Mouse (Mus musculus) midbrain, embryonic 11.5 days (tissue): ENCODE measurements around the gene Pex14. TPM values are rescaled to one million over a fixed set of nuclear protein-coding genes. Genes with fewer than 3 reads are reported as not detected.

Experiments used
- ATAC-seq: fragments of 200-750 bp; cut with Nextera tagmentation; 2 replicates; pipeline ENCODE4 v1.8.0; 2017; ENCODE audit warnings: moderate TSS enrichment, moderate library complexity; ENCODE audit not compliant: low FRiP score
- DNase-seq: peaks from one replicate; pipeline ENCODE4 v3.0.0; 2015; ENCODE audit warnings: low spot score; ENCODE audit errors: missing footprints
- H3K27ac ChIP-seq: fragments of 300-500 bp; sonication (generic); 2 replicates; pipeline ENCODE4 v1.5.1; 2014; ENCODE audit warnings: low read depth, low read length
- H3K27me3 ChIP-seq: fragments of 300-500 bp; sonication (generic); 2 replicates; pipeline ENCODE4 v1.6.1; 2014; ENCODE audit warnings: mild to moderate bottlenecking, low read length, moderate library complexity, mixed read lengths; ENCODE audit not compliant: control insufficient read depth, insufficient read depth
- H3K36me3 ChIP-seq: fragments of 300-500 bp; sonication (generic); 2 replicates; pipeline ENCODE4 v1.6.1; 2014; ENCODE audit warnings: mild to moderate bottlenecking, low read length, moderate library complexity, mixed read lengths; ENCODE audit not compliant: control insufficient read depth, insufficient read depth
- H3K4me1 ChIP-seq: fragments of 300-500 bp; sonication (generic); 2 replicates; pipeline ENCODE4 v1.6.1; 2014; ENCODE audit warnings: low read length; ENCODE audit not compliant: control insufficient read depth, insufficient read depth
- H3K4me2 ChIP-seq: fragments of 300-500 bp; sonication (generic); 2 replicates; pipeline ENCODE4 v1.6.1; 2014; ENCODE audit warnings: mild to moderate bottlenecking, moderate library complexity
- H3K4me3 ChIP-seq: fragments of 300-500 bp; sonication (generic); 2 replicates; pipeline ENCODE4 v1.5.1; 2014; ENCODE audit warnings: low read depth, low read length
- H3K9ac ChIP-seq: fragments of 300-500 bp; sonication (generic); 2 replicates; pipeline ENCODE4 v1.6.1; 2014; ENCODE audit warnings: low read length
- H3K9me3 ChIP-seq: fragments of 300-500 bp; sonication (generic); 2 replicates; pipeline ENCODE4 v1.6.1; 2016; ENCODE audit warnings: low read length; ENCODE audit not compliant: control insufficient read depth
- WGBS: fragments of 180-500 bp; shearing (Covaris S2); extraction: QIAGEN DNeasy Blood & Tissue Kit; methylation state at CpG from one replicate; pipeline ENCODE4 v1.1.7; 2014; 5-methylcytosine and 5-hydroxymethylcytosine counted together
- polyA plus RNA-seq: library from polyadenylated mRNA; unstranded; fragments of >200 nt; fragmentation: Nextera tagmentation; extraction: Ambion mirVana; gene quantifications from 2 replicates; pipeline ENCODE4 v1.2.1, GENCODE M21; 2014

The Pex14 gene
- polyA plus RNA-seq, 1 experiment from 2014 or later: 35.9 TPM

DNA sequence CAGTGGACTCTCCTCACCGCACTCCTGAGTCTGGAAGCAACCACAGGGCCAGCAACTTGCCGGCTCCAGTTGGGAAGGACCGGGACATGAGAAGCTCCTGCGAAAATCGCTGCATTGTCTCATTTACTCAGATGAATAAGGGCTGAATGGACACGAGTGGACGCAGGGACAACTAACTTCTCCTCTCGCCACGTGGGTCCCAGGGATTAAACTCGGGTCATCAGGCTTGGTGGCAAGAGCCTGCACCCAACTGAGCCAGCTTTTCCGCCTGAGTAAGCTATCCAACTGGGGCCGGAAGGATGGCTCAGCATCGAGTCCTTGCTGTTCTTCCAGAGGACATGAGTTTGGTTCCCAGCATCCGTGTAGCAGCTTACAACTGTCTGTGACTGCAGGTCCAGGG lies 126.3 kb downstream of the Pex14 start:
- ATAC-seq: no peak
- H3K27ac ChIP-seq: no peak overlapping the region
- H3K4me3 ChIP-seq: no peak overlapping the region
- no peaks in the 10 kb centered on the region; the same call in 1 of the 2 replicates for H3K27me3 ChIP-seq
- H3K9me3 ChIP-seq: no peaks in the 10 kb centered on the region
- no peaks in the 10 kb centered on the region; the same call in 1 of the 2 replicates for H3K36me3 ChIP-seq
- H3K9ac ChIP-seq: no peak overlapping the region
- WGBS: 44% methylated on average over 14 of the region's 14 CpGs
- no peak overlapping the region for H3K4me2 ChIP-seq
- no peak for DNase-seq
- H3K4me1 ChIP-seq: peaks cover 10% of the 10 kb centered on the region; the same call in 1 of the 2 replicates

DNA sequence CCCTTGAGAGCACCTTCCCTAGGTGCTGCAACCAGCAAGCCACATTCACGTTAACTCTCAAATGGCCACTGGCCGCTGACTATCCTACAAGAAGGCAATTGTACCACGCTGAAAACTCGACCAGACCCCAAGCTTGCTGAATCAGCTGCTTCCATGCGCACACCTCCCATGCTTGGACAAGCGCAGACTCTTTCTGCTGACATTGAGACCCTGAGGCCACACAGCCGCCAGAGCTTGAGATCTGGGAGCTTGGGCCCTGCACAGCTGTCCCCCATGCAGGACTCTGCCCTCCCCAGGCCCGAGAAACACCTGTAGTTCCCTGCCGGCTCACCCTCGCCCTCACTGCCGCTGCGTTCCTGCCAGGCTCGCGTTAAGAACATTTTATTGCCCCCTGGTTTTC lies 127.0 kb downstream of the Pex14 start:
- no peaks in the 10 kb centered on the region; the same call in 1 of the 2 replicates for H3K36me3 ChIP-seq
- peaks cover 7% of the 10 kb centered on the region; the same call in 1 of the 2 replicates for H3K4me1 ChIP-seq
- H3K4me3 ChIP-seq: no peak overlapping the region
- DNase-seq: no peak
- no peak overlapping the region; the same call in 1 of the 2 replicates for H3K27ac ChIP-seq
- no peaks in the 10 kb centered on the region; the same call in 1 of the 2 replicates for H3K27me3 ChIP-seq
- no peak for ATAC-seq
- H3K4me2 ChIP-seq: no peak overlapping the region
- no peak overlapping the region for H3K9ac ChIP-seq
- 84% methylated on average over 14 of the region's 14 CpGs for WGBS
- no peaks in the 10 kb centered on the region for H3K9me3 ChIP-seq

GRCm38 (mm10) chr4:148971613-148972242 lies 127.9 kb downstream of the Pex14 start:
- Histone ChIP-seq H3K4me2 (no peak overlapping the region), H3K36me3 (no peaks in the 10 kb centered on the region; the same call in 1 of the 2 replicates), H3K9ac (no peak overlapping the region), H3K27ac (0 out of 2 replicates have a peak overlapping the region, but pooled peaks have one; percentile 14), H3K9me3 (no peaks in the 10 kb centered on the region), H3K4me1 (peaks cover 7% of the 10 kb centered on the region; the same call in 1 of the 2 replicates), H3K4me3 (no peak overlapping the region), H3K27me3 (no peaks in the 10 kb centered on the region; the same call in 1 of the 2 replicates)
- ATAC-seq (0 out of 2 replicates have a peak, but pooled peaks have one; percentile 26), DNase-seq (no peak)
- 62% methylated on average over 3 of the region's 3 CpGs for WGBS

- H3K4me1 ChIP-seq: peaks cover 7% of the 10 kb centered on the region; the same call in 1 of the 2 replicates
- no peak overlapping the region for H3K27ac ChIP-seq
- WGBS: 71% methylated on average over 4 of the region's 4 CpGs
These were observed 128.9 kb downstream of the Pex14 start for GRCm38 (mm10) chr4:148970742-148971141.

GRCm38 (mm10) chr4:148969610-148970009 lies 130.1 kb downstream of the Pex14 start:
- Histone ChIP-seq H3K9ac (no peak overlapping the region), H3K9me3 (no peaks in the 10 kb centered on the region), H3K4me3 (no peak overlapping the region), H3K4me1 (peaks cover 7% of the 10 kb centered on the region; the same call in 1 of the 2 replicates), H3K27me3 (no peaks in the 10 kb centered on the region; the same call in 1 of the 2 replicates), H3K27ac (no peak overlapping the region), H3K4me2 (no peak overlapping the region), H3K36me3 (no peaks in the 10 kb centered on the region; the same call in 1 of the 2 replicates)
- 89% methylated on average over 5 of the region's 5 CpGs for WGBS
- DNase-seq: no peak
- ATAC-seq: no peak

More at GRCm38 (mm10) chr4:148970742-148971141, 128.9 kb downstream of the Pex14 start:
- H3K4me3 ChIP-seq: no peak overlapping the region
- no peaks in the 10 kb centered on the region; the same call in 1 of the 2 replicates for H3K36me3 ChIP-seq
- DNase-seq (no peak), ATAC-seq (no peak)
- H3K4me2 ChIP-seq: no peak overlapping the region
- H3K9ac ChIP-seq: no peak overlapping the region
- H3K27me3 ChIP-seq: no peaks in the 10 kb centered on the region; the same call in 1 of the 2 replicates
- no peaks in the 10 kb centered on the region for H3K9me3 ChIP-seq

GRCm38 (mm10) chr4:148968859-148969258 lies 130.8 kb downstream of the Pex14 start:
- DNase-seq (no peak), ATAC-seq (no peak)
- Histone ChIP-seq H3K4me1 (peaks cover 7% of the 10 kb centered on the region; the same call in 1 of the 2 replicates), H3K9ac (no peak overlapping the region), H3K9me3 (no peaks in the 10 kb centered on the region), H3K27me3 (no peaks in the 10 kb centered on the region; the same call in 1 of the 2 replicates), H3K4me3 (no peak overlapping the region), H3K27ac (no peak overlapping the region), H3K36me3 (no peaks in the 10 kb centered on the region; the same call in 1 of the 2 replicates), H3K4me2 (no peak overlapping the region)
- 86% methylated on average over 5 of the region's 5 CpGs for WGBS

- Histone ChIP-seq H3K9me3 (no peaks in the 10 kb centered on the region), H3K27ac (no peak overlapping the region), H3K4me3 (no peak overlapping the region), H3K9ac (no peak overlapping the region), H3K36me3 (no peaks in the 10 kb centered on the region; the same call in 1 of the 2 replicates), H3K4me2 (no peak overlapping the region), H3K27me3 (no peaks in the 10 kb centered on the region), H3K4me1 (no peaks in the 10 kb centered on the region)
- ATAC-seq (no peak), DNase-seq (no peak)
- WGBS: 92% methylated on average over 5 of the region's 5 CpGs
These were observed 133.5 kb downstream of the Pex14 start for GRCm38 (mm10) chr4:148966132-148966531.

- H3K4me3 ChIP-seq: no peak overlapping the region
- H3K9me3 ChIP-seq: no peaks in the 10 kb centered on the region
- H3K9ac ChIP-seq: no peak overlapping the region
- H3K27ac ChIP-seq: no peak overlapping the region
- H3K4me2 ChIP-seq: no peak overlapping the region
- ATAC-seq: no peak
- H3K36me3 ChIP-seq: no peaks in the 10 kb centered on the region; the same call in 1 of the 2 replicates
- WGBS: 87% methylated on average over 10 of the region's 10 CpGs
- H3K4me1 ChIP-seq: no peaks in the 10 kb centered on the region
- no peak for DNase-seq
- H3K27me3 ChIP-seq: no peaks in the 10 kb centered on the region
These were observed 134.9 kb downstream of the Pex14 start for GRCm38 (mm10) chr4:148964541-148965310.

- H3K27ac ChIP-seq: no peak overlapping the region
- no peaks in the 10 kb centered on the region for H3K36me3 ChIP-seq
- ATAC-seq: no peak
- no peaks in the 10 kb centered on the region for H3K4me1 ChIP-seq
- no peaks in the 10 kb centered on the region for H3K9me3 ChIP-seq
- no peak overlapping the region for H3K4me2 ChIP-seq
- no peak overlapping the region for H3K4me3 ChIP-seq
- 94% methylated on average over 1 of the region's 1 CpGs for WGBS
- no peak overlapping the region for H3K9ac ChIP-seq
- no peaks in the 10 kb centered on the region for H3K27me3 ChIP-seq
- DNase-seq: no peak
These were observed 137.6 kb downstream of the Pex14 start for GRCm38 (mm10) chr4:148962096-148962495.
